In the genomic region with DNA sequence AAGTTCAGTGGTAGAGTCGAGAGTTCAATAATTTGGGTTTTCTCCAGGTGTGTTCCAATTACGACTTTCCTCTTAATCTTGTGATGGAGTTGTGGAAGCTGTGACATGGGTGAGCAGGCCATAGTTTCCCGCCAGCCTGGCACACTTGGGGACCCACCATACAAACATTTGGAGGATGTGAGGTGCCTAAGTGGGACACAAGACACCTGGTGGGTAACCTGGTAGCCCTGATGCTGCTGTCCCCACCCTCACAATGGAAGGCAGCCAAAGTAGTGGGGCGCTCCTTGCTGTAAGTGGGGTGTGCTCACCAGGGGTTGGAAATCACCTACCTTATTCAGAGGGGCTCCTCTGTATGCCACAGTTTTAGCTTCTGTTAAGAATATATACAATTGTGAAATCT, we compare ENCODE assay signal across 16 mouse cellular contexts. TPM values are rescaled to one million over a fixed set of nuclear protein-coding genes. Genes with fewer than 3 reads are reported as not detected.
"Had no signal": no experiment of that assay in that cellular context is flagged by ENCODE, and none has a peak within 500 bp of the region (broad histone marks: within the 10 kb centered on the region; RNA-seq: fewer than 3 reads in every experiment).

No protein-coding gene starts in this region.

- DNase-seq: left cerebral cortex, postnatal 4 days; liver; liver, embryonic 13.5 days; liver, postnatal 0 days; lung, adult 18-20 months; lung, adult 2 months; lung, embryonic 14.5 days; lung, postnatal 10 days; lung, postnatal 14 days; lung, postnatal 36 days; midbrain, embryonic 14.5 days had no signal

RNA-seq across cellular contexts. Expression of a gene that starts 32.3 kb away (rescaled TPM):
- total RNA-seq: left cerebral cortex, adult 2 months; left cerebral cortex, adult 8-10 months; left cerebral cortex, postnatal 14 days; left cerebral cortex, postnatal 36 days; midbrain, postnatal 0 days had no signal
